Mouse (Mus musculus) lung, adult 2 months (tissue): ENCODE results near the gene Ptpn4. TPM values are rescaled to one million over a fixed set of nuclear protein-coding genes. Genes with fewer than 3 reads are reported as not detected.

Experiments
- DNase-seq: peaks from one replicate; pipeline ENCODE4 v3.0.0; 2022
- H3K4me1 ChIP-seq: fragments of 200-500 bp; 2 replicates; pipeline ENCODE4 v1.6.1; 2011; ENCODE audit warnings: low read length; ENCODE audit not compliant: control insufficient read depth, insufficient read depth
- H3K4me3 ChIP-seq: fragments of 200-500 bp; replicated peaks from 2 replicates; pipeline ENCODE3; 2011; ENCODE audit warnings: low read depth, mild to moderate bottlenecking, control low read depth, low read length; ENCODE audit errors: extremely low read depth
- CTCF ChIP-seq: fragments of 200-500 bp; IDR thresholded peaks from 2 replicates; pipeline ENCODE4 v1.5.1; 2011; ENCODE audit warnings: mild to moderate bottlenecking, low read length, control low read depth; ENCODE audit not compliant: insufficient read depth
- POLR2A ChIP-seq: fragments of 200-500 bp; IDR thresholded peaks from 2 replicates; pipeline ENCODE4 v1.6.1; 2011; ENCODE audit warnings: low read depth, mild to moderate bottlenecking, control low read depth, low read length, borderline replicate concordance; ENCODE audit errors: extremely low read depth
- WGBS: fragments of 180-500 bp; shearing (Covaris S2); methylation state at CpG from one replicate; pipeline ENCODE4 v1.1.7; 2018; 5-methylcytosine and 5-hydroxymethylcytosine counted together
- polyA plus RNA-seq: library from polyadenylated mRNA; depleted of rRNA; stranded (reverse); fragments of >200 nt; gene quantifications from 2 replicates; pipeline ENCODE4 v1.2.3, GENCODE M21; 2012; rRNA removed

Ptpn4 gene
- polyA plus RNA-seq, 1 experiment: 4.2 TPM

GRCm38 (mm10) chr1:119624444-119624843 is 213.0 kb downstream of the Ptpn4 start:
- no peak for DNase-seq
- WGBS: 34% methylated on average over 2 of the region's 2 CpGs
- TF ChIP-seq POLR2A: no peak
- no peak overlapping the region for H3K4me3 ChIP-seq
- no peaks in the 10 kb centered on the region for H3K4me1 ChIP-seq

GRCm38 (mm10) chr1:119605396-119605795 is 232.0 kb downstream of the Ptpn4 start:
- no peaks in the 10 kb centered on the region for H3K4me1 ChIP-seq
- no peak for DNase-seq
- 80% methylated on average over 3 of the region's 3 CpGs for WGBS
- TF ChIP-seq POLR2A: no peak
- TF ChIP-seq CTCF: no peak
- H3K4me3 ChIP-seq: no peak overlapping the region

Other genes with a start within 250 kb of the Ptpn4 start
- 15.8 and 28.0 TPM in 2 replicates for gene Epb41l5, start 188.6 kb downstream of the Ptpn4 start, polyA plus RNA-seq
- gene Tmem177, start 75.6 kb upstream of the Ptpn4 start, polyA plus RNA-seq: 2.8 and 4.3 TPM in 2 replicates
- gene Cfap221, start 159.6 kb upstream of the Ptpn4 start, polyA plus RNA-seq: 0.66 and 0.69 TPM in 2 replicates
- gene Sctr, start 169.3 kb upstream of the Ptpn4 start, polyA plus RNA-seq: 0.33 and 0.63 TPM in 2 replicates
- gene Tmem37, start 236.5 kb upstream of the Ptpn4 start, polyA plus RNA-seq: 78.9 and 80.0 TPM in 2 replicates